Mouse (Mus musculus) C2C12 (cell line): ENCODE measurements around the gene Smg1.

ENCODE experiments used
- CEBPB ChIP-seq: IDR thresholded peaks from one replicate; pipeline ENCODE4 v1.6.1; 2011; ENCODE audit warnings: low read depth, mild to moderate bottlenecking, control low read depth, moderate library complexity
- CTCF ChIP-seq: IDR thresholded peaks from one replicate; pipeline ENCODE4 v1.5.1; 2011; ENCODE audit not compliant: control insufficient read depth, insufficient read depth, insufficient read length
- MYOG ChIP-seq: IDR thresholded peaks from one replicate; pipeline ENCODE4 v1.6.1; 2011; ENCODE audit not compliant: control insufficient read depth, insufficient read length; ENCODE audit errors: extremely low read depth

DNA sequence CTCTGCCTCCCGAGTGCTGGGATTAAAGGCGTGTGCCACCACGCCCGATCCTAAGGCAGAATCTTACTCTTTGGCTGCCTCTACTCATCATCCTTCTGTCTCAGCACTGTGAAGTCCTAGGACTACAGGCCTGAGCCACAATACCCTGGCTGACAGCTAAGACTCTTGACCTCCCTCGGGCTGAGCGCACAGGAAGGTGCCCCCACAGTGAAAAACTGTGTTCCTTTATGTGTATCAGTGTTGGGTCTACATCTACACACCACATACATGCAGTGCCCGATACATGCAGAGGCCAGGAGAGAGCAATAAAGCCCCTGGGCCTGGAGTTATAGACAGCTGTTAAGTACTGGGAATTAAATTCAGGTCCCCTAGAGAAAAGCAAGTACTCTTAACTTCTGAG lies 121.2 kb downstream of the Smg1 start:
- TF ChIP-seq CTCF (no peak), CEBPB (no peak), MYOG (no peak)
